Mouse (Mus musculus): ENCODE data around the gene Tnip1. TPM values are rescaled to one million over a fixed set of nuclear protein-coding genes. Genes with fewer than 3 reads are reported as not detected.
A peak's percentile ranks its signal among the peaks of the same experiment; 100 is the strongest.

Gene Tnip1
- polyA plus RNA-seq, 1 experiment = 69.0 TPM

GRCm38 (mm10) chr11:54974639-54975038 lies 11.9 kb upstream of the Tnip1 start:
- H3K4me3 ChIP-seq (replicated peaks) = no peak overlapping the region
- no peak for TF ChIP-seq FLI1 (IDR thresholded peaks at IDR 0.05; ENCODE audit: low read length)
- TF ChIP-seq GATA1 (IDR thresholded peaks at IDR 0.05; ENCODE audit: borderline replicate concordance, low read length) = no peak
- no peaks in the 10 kb centered on the region for H3K9me3 ChIP-seq
- peaks cover 7% of the 10 kb centered on the region for H3K36me3 ChIP-seq (replicated peaks; ENCODE audit: low read length)
- peaks cover 89% of the 10 kb centered on the region for H3K4me1 ChIP-seq
- H3K27me3 ChIP-seq (replicated peaks) = no peaks in the 10 kb centered on the region

- Histone ChIP-seq H3K4me1 (peaks cover 79% of the 10 kb centered on the region), H3K9me3 (peaks cover 3% of the 10 kb centered on the region; the same call in 1 of the 2 replicates)
- TF ChIP-seq FLI1 (IDR thresholded peaks at IDR 0.05; ENCODE audit: low read length) (no peak), GATA1 (IDR thresholded peaks at IDR 0.05; ENCODE audit: borderline replicate concordance, low read length) (no peak)
Observed at GRCm38 (mm10) chr11:54973481-54974212, 10.9 kb upstream of the Tnip1 start.

GRCm38 (mm10) chr11:54972789-54973188 lies 10.1 kb upstream of the Tnip1 start:
- no peaks in the 10 kb centered on the region for H3K27me3 ChIP-seq (replicated peaks)
- no peak overlapping the region for H3K4me3 ChIP-seq (replicated peaks)
- H3K4me1 ChIP-seq = peaks cover 71% of the 10 kb centered on the region
- peaks cover 2% of the 10 kb centered on the region for H3K36me3 ChIP-seq (replicated peaks; ENCODE audit: low read length)
- peaks cover 8% of the 10 kb centered on the region; the same call in 1 of the 2 replicates for H3K9me3 ChIP-seq
- no peak for TF ChIP-seq GATA1 (IDR thresholded peaks at IDR 0.05; ENCODE audit: borderline replicate concordance, low read length)
- no peak for TF ChIP-seq FLI1 (IDR thresholded peaks at IDR 0.05; ENCODE audit: low read length)

More at GRCm38 (mm10) chr11:54973481-54974212, 10.9 kb upstream of the Tnip1 start:
- H3K4me3 ChIP-seq (replicated peaks) = peak overlapping the region; percentile 75
- no peaks in the 10 kb centered on the region for H3K27me3 ChIP-seq (replicated peaks)
- H3K36me3 ChIP-seq (replicated peaks; ENCODE audit: low read length) = peaks cover 2% of the 10 kb centered on the region

- H3K36me3 ChIP-seq (replicated peaks; ENCODE audit: low read length) = peaks cover 2% of the 10 kb centered on the region
- peaks cover 8% of the 10 kb centered on the region; the same call in 1 of the 2 replicates for H3K9me3 ChIP-seq
- peaks cover 65% of the 10 kb centered on the region for H3K4me1 ChIP-seq
- H3K4me3 ChIP-seq (replicated peaks) = peak overlapping the region; percentile 43
- H3K27me3 ChIP-seq (replicated peaks) = no peaks in the 10 kb centered on the region
- TF ChIP-seq FLI1 (IDR thresholded peaks at IDR 0.05; ENCODE audit: low read length) (no peak), GATA1 (IDR thresholded peaks at IDR 0.05; ENCODE audit: borderline replicate concordance, low read length) (no peak)
Observed at GRCm38 (mm10) chr11:54972049-54972723, 9.5 kb upstream of the Tnip1 start.

GRCm38 (mm10) chr11:54971365-54972048 lies 8.8 kb upstream of the Tnip1 start:
- no peaks in the 10 kb centered on the region for H3K27me3 ChIP-seq (replicated peaks)
- no peak overlapping the region for H3K4me3 ChIP-seq (replicated peaks)
- peaks cover 61% of the 10 kb centered on the region for H3K4me1 ChIP-seq
- H3K9me3 ChIP-seq = peaks cover 8% of the 10 kb centered on the region; the same call in 1 of the 2 replicates
- H3K36me3 ChIP-seq (replicated peaks; ENCODE audit: low read length) = peaks cover 2% of the 10 kb centered on the region
- TF ChIP-seq GATA1 (IDR thresholded peaks at IDR 0.05; ENCODE audit: borderline replicate concordance, low read length) (no peak), FLI1 (IDR thresholded peaks at IDR 0.05; ENCODE audit: low read length) (no peak)

- Histone ChIP-seq H3K4me3 (replicated peaks) (no peak overlapping the region), H3K9me3 (peaks cover 14% of the 10 kb centered on the region), H3K4me1 (peaks cover 66% of the 10 kb centered on the region), H3K27me3 (replicated peaks) (no peaks in the 10 kb centered on the region), H3K36me3 (replicated peaks; ENCODE audit: low read length) (peaks cover 12% of the 10 kb centered on the region)
- TF ChIP-seq FLI1 (IDR thresholded peaks at IDR 0.05; ENCODE audit: low read length) (no peak), GATA1 (IDR thresholded peaks at IDR 0.05; ENCODE audit: borderline replicate concordance, low read length) (no peak)
Observed at GRCm38 (mm10) chr11:54965234-54965633, 2.5 kb upstream of the Tnip1 start.

DNA sequence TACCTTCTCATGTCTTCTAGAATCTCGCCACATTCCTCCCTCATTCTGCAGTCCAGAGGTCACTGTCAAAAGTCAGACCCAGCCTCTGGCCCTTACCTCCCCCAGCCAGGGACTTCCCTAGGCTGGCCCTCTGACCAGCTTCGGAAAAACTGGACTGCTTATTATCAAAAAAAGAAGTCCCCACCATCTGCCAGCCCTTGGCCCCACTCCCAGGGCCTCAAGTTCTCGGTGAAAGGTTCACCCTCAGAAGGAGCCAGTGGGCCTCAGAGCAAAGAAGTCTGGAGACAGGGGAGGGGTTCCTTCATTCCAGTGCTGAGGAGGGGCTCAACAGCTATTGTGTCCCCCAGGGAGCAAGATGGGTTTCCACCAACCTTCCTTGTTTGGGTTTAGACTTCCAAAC lies 796 bp downstream of the Tnip1 start:
- TF ChIP-seq FLI1 (IDR thresholded peaks at IDR 0.05; ENCODE audit: low read length) = no peak
- peaks cover 97% of the 10 kb centered on the region for H3K4me1 ChIP-seq
- no peaks in the 10 kb centered on the region for H3K27me3 ChIP-seq (replicated peaks)
- H3K4me3 ChIP-seq (replicated peaks) = peak overlapping the region; percentile 92
- peaks cover 6% of the 10 kb centered on the region for H3K9me3 ChIP-seq
- peaks cover 39% of the 10 kb centered on the region for H3K36me3 ChIP-seq (replicated peaks; ENCODE audit: low read length)

DNA sequence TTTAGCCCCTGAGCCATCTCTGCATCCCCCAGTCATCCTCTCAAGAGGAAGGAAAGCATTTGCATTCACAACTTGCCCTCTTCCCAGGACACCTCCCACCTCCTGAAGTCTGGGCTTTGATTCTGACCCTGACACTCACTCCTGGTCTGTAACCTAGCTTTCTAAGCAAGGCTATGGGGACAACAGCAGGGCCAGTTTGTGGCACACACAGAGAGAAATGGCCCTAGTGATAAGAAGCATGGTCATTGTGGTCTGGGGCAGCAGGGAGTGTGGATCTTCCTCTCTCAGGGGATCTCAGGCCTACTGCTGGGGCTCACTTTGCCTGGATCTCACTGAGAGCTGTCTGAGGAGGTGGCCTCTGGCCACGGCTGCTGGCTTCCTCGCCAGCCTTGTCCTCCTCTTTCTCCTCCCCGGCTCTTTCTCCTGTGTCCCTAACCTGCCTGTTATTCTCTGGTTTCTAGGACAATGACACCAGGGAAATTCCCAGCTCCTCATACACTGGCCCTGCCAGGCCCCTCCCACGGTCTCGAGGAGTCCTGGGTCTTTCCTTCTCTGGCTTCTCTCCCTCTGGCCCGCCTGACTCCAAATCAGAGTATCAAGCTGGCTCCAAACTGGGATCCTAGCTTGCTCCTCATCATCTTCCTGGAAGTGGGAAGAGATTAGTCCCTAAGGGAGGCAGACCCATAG lies 1.4 kb downstream of the Tnip1 start:
- Histone ChIP-seq H3K27me3 (replicated peaks) (no peaks in the 10 kb centered on the region), H3K9me3 (peaks cover 6% of the 10 kb centered on the region), H3K36me3 (replicated peaks; ENCODE audit: low read length) (peaks cover 41% of the 10 kb centered on the region), H3K4me3 (replicated peaks) (peak overlapping the region; percentile 92), H3K4me1 (peaks cover 99% of the 10 kb centered on the region)
- TF ChIP-seq GATA1 (IDR thresholded peaks at IDR 0.05; ENCODE audit: borderline replicate concordance, low read length) (peak; percentile 72; the same call in 2 of the 3 replicates), FLI1 (IDR thresholded peaks at IDR 0.05; ENCODE audit: low read length) (no peak)

DNA sequence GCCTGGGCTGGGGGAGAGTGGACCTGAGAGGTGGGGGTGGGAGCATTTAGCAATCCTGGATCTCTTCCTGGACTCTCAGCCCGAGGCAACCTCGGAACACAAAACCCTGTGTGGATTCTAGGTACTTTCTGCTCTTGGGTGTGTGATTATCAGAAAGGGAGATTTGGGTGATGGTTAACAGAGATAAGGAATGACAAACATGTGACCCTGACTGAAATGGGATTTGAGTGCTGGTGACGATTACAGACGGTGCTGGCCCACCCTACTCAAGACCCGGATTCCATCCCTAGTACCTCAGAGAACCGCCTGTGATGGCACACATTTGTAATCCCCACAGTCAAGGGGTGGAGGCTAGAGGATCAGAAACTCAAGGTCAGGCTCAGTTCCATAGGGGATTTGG lies 2.5 kb downstream of the Tnip1 start:
- Histone ChIP-seq H3K4me1 (peaks cover 93% of the 10 kb centered on the region), H3K4me3 (replicated peaks) (peak overlapping the region; percentile 92), H3K27me3 (replicated peaks) (no peaks in the 10 kb centered on the region), H3K9me3 (peaks cover 6% of the 10 kb centered on the region), H3K36me3 (replicated peaks; ENCODE audit: low read length) (peaks cover 41% of the 10 kb centered on the region)
- no peak for TF ChIP-seq FLI1 (IDR thresholded peaks at IDR 0.05; ENCODE audit: low read length)
- no peak for TF ChIP-seq GATA1 (IDR thresholded peaks at IDR 0.05; ENCODE audit: borderline replicate concordance, low read length)

Measured in megakaryocyte, embryonic 14.5 days (primary cell).